Mouse (Mus musculus): ENCODE results near the gene Flt1.

Flt1 gene

GRCm38 (mm10) chr5:147725831-147726700 is at the start of gene Flt1:
TSS of gene Flt1 (minus strand) at chr5:147726011.
- CTCF ChIA-PET: no interaction called here

DNA sequence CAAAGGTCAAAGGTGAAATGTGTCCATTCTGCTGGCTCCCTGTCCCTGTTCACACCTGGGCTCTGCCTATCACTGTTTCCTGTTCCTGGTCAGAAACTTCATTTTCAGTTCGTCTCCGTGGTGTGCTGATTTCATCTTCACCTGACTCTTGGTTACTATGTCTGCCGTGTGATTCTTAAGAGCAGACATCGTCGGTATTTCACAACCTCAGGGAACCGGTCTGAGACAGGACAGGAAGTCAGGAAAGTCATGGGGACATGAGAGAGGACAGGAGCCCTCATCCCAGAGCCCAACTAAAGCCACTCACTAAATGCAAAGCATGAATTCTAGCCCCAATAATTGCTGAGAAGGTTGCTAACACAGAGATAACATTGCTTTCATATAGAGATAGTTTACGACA is 49.4 kb upstream of the Flt1 start:
- CTCF ChIA-PET: no interaction called here

GRCm38 (mm10) chr5:147769918-147770317 is 44.1 kb upstream of the Flt1 start:
- CTCF ChIA-PET: no interaction called here

DNA sequence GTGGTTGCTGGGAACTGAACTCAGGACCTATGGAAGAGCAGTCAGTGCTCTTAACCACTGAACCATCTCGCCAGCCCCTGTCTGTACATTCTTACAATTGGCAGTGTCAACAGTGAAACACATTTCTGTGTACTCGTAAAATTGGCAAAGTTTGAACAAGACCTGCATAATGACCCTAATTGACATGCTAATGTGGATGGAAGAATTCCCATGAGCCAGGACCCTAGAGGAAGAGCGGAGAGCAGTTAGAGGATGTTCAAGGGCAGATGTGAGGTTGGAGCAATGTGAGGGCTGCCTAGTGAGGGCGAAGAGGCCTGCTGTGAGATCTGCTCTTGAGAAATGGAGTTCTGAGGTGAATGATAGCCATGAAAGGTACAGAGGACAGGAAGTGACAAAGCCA is 38.2 kb upstream of the Flt1 start:
- CTCF ChIA-PET: no interaction called here

DNA sequence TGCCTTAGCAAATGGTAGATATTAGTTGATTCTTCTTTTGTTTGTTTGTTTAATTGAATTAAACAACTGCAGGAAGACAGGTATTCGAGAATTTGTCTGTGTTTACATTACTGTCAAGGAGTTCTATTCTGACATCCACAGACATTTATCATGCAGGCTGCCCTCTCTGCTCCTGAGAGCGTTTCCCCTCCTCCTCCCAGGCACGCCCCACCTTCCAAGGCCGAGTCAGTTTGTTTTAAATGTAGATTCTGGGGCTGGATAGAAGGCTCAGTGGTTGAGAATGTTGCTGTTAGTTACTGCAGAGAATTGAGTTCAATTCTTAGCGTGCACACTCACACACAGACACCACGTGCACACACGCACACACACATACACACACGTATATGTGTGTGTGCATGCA is 36.2 kb upstream of the Flt1 start:
- CTCF ChIA-PET: no interaction called here

- CTCF ChIA-PET: no interaction called here
Measured at GRCm38 (mm10) chr5:147761275-147761674, 35.5 kb upstream of the Flt1 start.

DNA sequence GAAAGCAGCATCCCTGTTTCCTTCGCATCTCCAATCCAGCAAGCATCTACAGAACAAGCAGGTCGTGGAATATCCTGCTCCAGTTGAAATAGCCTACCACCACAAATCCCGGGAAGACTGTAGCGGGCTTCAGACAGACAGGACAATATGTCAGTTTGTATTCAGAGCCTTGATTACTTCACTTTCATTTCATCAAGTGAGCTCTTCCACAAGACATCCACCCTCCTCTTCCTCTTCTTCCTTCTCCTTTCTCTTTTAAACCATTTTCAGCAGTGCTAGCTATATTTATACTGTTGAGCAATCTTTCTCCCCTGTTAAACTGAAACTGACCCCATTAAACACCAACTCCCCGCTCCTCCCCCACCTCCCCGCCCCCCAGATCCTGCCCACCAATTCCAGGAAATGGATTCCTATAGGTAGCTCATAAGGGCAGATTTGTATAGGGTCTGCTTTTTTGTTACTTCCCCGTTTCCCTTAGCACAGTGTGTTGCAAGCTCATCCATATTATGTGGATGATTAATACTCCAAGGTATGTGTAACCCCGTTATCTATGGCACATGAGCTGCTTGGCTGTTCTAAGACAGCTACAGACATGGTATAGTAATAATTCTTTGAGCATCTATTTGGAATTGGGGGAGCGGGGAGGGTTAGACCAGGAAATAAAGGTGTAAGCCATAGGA is 33.0 kb upstream of the Flt1 start:
- CTCF ChIA-PET: interaction anchor here (0.6 kb wide), 1 partner anchor 68 kb away, joined by 7 read pairs; no protein-coding TSS in a partner anchor

DNA sequence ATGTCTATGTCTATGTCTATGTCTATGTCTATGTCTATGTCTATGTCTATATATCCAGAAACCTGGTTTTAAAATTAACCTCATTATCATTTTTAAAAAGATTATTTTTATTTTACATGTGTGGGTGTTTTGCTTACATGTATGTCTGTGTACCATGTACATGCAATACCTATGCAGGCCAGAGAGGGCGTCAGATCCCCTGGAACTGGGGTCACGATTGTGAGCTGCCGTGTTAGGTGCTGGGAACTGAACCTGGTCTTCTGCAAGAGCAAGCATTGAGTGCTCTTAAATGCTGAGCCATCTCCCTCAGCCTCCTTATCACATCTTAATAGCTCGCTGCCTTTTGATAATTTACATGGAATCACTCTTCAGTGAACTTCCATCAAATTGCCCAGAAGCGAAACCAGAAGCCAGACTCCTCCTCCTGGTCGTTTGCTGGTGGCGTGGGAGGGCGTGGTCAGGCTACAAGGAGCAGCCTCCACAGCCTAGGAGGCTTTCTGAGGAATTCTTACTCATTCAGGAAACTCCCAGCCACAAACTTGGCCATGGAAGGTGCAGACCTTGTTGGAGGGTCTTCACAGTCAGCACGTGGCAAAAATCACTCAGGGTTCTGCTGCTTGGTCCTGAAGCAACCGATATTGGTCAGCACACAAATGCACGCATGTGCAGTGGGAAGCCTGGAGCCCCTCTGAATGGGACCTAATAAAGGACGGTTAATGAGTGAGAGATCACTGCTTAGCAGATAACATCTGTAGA is 32.2 kb upstream of the Flt1 start:
- CTCF ChIA-PET: interaction anchor here (0.6 kb wide), 1 partner anchor 67 kb away, joined by 7 read pairs; no protein-coding TSS in a partner anchor

DNA sequence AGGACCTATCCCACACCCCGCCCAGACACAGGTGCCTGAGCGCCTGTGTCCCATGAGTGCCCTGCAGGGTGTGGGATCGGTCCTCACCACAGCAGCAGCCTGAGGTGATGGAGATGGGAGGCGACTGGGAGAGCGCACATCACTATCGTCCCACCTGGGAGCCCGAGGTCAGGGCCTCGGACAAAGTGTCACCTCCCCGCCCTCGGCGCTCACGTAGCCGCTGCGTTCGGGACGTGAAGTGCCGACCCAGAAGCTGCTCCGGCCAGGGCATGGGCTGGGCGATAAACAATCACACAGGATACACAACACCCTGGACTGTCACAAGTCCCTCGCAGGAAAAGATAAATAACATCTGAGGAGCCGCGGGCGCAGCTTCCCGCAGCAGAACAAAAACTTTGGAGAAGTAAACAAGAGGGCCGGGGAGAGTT is 27.1 kb upstream of the Flt1 start:
- CTCF ChIA-PET: no interaction called here

GRCm38 (mm10) chr5:147751673-147752130 is 25.9 kb upstream of the Flt1 start:
- CTCF ChIA-PET: no interaction called here

DNA sequence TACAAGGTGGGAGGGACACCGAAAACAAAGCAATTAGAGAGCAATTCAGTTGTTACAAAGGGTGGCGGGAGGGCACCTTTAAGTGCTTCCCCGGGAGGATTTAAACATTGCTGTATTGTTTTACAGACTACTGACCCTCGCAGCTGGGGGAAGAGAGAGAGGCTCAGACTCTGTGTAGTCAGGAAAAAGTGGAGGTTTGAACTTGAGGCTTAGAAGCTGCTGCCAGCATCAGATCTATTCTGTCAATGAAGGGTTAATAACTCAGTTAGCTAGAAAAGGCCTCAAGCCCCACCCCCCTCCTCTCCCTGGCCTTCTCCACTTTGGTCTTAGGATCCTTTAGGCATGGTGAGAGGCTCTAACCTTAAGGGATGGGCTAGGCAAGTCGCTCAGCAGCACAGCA is 24.2 kb upstream of the Flt1 start:
- CTCF ChIA-PET: no interaction called here

GRCm38 (mm10) chr5:147748081-147748581 is 22.3 kb upstream of the Flt1 start:
- CTCF ChIA-PET: no interaction called here

GRCm38 (mm10) chr5:147744900-147745653 is 19.3 kb upstream of the Flt1 start:
- CTCF ChIA-PET: no interaction called here

DNA sequence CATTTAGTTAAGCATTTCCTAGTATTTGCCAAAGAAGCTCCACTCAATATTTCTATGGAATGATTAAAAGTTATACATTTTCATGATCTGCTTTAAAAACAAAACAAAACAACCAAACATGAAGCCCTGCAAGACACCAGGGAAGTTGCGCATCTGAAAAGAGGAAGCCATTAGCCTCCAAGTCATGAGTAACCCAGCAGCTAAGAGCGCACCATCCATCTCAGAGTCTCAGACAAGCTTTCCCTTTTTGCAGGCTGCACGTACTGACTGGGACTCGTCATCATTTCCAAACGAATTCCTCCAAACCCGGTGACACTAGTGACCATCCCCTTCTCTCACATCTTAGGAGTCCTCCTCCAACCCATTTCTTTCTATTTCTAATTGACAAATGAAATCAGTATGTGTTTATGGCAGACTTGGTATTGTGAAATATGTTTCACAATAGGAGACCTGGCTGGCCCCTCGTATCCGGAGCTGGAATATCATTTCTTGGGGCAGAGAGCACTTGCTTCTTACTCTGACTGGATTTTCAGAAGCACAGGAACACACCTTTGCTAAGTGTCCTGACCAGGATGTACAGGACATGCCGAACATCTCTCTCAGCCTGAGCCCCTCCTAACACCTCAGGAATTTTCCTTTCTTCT is 16.8 kb upstream of the Flt1 start:
- CTCF ChIA-PET: no interaction called here

- CTCF ChIA-PET: no interaction called here
Measured at GRCm38 (mm10) chr5:147736766-147737280, 11.0 kb upstream of the Flt1 start.

- CTCF ChIA-PET: no interaction called here
Measured at GRCm38 (mm10) chr5:147733682-147734081, 7.9 kb upstream of the Flt1 start.

GRCm38 (mm10) chr5:147732926-147733325 is 7.1 kb upstream of the Flt1 start:
- CTCF ChIA-PET: no interaction called here

DNA sequence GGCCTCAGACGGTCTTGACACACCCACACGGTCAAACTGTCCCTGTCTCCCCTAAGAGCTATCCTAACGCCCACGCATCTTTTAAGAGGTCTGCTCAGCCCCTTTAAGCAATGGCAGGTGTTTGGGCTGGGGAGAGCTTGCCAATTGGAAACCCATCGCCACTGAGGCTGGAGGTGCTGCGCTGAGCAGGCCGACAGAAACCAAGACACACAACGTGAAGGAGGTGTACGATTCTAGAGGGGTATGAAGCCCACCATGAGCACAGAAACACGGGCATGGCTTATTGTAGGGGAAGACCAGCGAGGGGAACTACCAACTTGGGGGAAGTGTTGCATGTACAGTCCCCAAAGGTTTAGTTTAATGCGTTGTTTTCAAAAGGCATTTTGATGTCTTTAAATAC is 1.7 kb upstream of the Flt1 start:
- CTCF ChIA-PET: interaction anchor here (0.6 kb wide), 1 partner anchor 231 kb away, joined by 3 read pairs; no protein-coding TSS in a partner anchor

DNA sequence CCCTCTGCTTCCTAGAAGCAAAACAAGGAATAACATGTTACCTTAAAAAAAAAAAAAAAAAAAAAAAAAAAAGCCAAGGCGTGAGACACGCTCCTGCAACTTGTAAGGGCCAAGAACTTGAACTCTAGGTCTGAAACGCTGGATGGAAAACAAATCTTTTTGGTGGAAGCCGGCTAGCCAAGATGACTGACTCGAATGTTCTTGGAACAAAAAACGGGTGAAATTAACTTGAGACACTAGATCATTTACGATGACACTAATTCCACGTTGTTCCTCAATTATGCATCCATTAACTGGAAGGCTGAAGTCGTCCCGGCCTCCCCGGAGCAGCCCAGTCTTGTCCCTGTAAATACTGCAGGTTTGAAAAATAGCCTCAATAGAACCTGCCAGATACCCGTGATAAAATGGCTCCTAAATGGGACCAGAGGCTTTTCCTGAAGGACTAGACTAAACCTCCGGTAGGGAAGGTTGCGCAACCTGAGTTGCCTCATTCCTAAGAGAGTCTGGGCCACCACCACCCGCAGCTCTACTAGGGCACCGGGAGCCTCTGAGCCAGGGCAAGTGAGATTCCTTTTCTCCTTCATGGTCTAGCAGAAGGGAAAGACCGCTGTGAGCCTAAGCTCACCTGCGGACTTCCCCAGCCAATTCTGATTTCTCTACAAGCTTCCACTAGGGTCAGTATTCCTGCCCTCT is 1.0 kb upstream of the Flt1 start:
- CTCF ChIA-PET: no interaction called here

Measured in spleen, embryonic (tissue).